Mouse (Mus musculus): ENCODE results near the gene Hspb2.
A peak's percentile ranks its signal among the peaks of the same experiment; 100 is the strongest.

Gene Hspb2

DNA sequence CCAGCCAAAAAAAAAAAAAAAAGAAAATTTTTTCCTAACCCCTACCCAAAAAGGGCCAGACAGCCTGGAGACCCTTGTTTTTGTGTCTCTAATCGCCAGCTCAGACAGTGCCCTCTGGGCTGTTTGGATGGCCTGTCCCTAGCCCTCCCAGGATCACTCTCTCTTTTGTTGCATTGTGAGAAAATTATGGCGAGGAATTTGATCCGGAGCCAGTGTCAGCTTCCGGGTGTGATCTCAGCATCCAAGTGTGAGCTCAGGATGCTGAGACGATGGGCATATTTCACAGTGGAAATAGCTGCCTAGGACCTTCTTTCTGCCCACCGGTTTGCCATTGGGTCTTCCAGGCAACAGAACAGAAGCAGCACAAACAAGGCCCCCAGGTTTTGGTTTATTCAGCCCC is 1.4 kb downstream of the Hspb2 start:
- no peak for DNase-seq (ENCODE audit: low read depth, low spot score)

DNA sequence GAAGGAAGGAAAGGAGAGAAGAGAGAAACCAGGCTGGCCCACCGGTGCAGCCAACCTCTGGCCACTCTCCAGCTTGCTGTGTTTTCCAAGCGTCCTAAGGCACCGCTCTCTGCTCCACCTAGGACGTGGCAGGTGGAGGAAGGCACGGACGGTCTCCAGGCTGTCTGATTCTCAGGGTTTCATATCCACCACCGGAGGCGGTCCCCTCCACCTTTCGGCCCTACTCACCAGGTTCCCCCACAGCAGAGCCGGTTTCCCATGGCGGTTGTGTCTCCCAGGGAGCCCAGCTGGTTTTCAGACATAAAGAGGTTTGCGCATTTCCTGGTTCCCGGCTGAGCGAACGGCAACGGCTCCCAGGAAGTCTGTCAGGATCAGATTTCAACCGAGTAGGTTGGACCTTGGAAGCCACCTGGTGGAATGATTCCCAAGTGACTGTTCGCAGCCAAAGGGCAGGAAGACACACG is 5.9 kb downstream of the Hspb2 start, which contains the start of gene 2310030G06Rik:
Gene 2310030G06Rik, minus strand, starts transcription at position 323 of the 464 bp plus-strand sequence.
- no peak for DNase-seq (ENCODE audit: low read depth, low spot score)

DNA sequence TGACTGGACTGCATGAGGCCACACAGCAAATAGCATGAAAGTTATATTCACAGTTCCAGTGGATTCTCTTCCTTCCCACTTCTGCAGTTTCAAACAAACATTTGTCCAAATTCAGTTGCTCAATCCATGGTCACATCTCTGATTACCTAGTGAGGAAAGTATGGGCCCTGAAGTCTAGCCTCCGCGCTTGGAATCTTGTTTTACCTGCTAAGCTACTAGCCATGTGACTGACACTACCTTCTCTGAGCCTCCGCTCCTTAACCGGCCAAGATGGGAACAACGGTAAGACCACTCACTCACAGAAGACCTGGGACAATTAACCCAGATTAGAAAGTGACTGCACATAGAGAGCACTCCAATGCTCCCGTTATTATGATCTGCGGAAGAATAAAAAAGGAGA is 6.3 kb downstream of the Hspb2 start:
- no peak for DNase-seq (ENCODE audit: low read depth, low spot score)

DNA sequence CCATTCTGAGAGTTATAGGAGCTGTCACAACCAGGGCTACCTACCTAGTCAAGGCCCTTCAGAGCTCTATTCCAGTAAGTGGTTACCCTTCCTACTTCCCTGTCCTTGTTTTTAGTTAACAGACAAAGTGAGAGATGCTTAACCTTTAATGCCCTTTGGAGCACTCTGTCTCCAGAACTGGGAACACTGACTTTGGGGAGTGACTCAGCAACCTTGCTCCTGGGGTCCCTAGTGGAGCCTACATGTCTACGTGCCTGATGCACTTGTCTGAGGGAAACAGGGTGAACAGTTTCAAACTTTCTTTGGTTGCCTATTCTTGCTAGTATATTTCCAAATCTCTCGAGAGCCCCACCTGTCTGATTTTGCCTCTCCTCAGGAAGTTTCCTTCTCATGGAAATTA is 9.4 kb downstream of the Hspb2 start:
- DNase-seq (ENCODE audit: low read depth, low spot score) = no peak

DNA sequence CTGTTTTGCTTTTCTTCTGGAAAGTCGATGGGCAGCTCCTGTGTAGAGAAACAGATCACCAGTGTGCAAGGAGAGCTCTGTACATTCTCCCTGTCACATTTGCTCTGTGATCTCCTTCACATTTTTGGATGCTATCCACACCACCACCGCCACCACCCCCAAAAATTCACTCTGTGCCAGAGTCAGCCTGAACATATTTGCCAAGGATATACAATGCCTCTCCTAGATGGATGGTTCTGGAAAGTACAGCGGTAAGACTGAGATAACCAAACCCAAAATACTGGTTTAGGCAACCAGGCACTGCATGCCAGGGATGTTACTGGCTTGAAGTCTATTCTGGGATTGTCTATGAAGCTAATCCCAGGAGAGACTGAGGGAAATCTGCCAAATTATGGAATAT is 9.9 kb downstream of the Hspb2 start:
- DNase-seq (ENCODE audit: low read depth, low spot score) = no peak

DNA sequence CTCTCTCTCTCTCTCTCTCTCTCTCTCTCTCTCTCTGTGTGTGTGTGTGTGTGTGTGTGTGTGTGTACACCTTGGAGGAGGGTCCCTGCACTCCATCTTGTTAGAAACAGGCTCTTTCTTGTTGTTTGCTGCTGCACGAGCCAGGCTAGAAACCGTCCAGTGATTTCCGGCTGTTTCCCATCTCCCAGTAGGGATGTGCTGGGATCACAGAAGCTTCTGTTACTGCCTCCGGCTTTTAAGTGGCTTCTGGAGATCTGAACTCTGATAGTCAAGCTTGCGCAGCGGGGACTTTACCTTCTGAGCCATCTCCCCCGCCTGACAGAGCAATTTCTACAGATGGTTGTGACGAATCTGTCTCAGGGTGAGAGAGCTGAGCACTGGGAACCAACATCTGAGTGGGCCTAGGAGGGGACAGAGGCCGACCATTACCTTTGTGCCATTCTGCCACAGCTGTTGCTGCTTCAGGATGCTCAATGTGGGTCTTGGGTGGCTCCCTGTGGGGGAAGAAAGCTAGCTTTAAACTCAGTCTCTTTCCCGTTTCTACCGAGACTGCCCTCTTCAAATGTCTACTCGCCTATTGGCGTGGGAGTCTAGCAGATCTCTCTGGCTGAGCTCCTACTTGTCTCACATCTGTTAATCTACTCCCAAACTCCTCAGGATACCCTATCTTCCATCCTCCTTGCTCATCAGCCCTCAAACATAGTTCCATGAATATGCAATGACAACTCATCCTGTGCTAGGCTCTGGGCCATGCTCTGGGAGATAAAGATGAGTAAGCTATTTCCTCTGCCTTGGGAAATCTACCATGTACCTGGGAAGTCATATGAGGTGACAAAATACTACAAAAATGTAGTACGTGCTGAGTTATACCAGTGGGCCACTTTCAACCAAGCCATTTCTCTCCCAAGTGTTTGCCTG is 11.0 kb downstream of the Hspb2 start:
- DNase-seq (ENCODE audit: low read depth, low spot score) = no peak

DNA sequence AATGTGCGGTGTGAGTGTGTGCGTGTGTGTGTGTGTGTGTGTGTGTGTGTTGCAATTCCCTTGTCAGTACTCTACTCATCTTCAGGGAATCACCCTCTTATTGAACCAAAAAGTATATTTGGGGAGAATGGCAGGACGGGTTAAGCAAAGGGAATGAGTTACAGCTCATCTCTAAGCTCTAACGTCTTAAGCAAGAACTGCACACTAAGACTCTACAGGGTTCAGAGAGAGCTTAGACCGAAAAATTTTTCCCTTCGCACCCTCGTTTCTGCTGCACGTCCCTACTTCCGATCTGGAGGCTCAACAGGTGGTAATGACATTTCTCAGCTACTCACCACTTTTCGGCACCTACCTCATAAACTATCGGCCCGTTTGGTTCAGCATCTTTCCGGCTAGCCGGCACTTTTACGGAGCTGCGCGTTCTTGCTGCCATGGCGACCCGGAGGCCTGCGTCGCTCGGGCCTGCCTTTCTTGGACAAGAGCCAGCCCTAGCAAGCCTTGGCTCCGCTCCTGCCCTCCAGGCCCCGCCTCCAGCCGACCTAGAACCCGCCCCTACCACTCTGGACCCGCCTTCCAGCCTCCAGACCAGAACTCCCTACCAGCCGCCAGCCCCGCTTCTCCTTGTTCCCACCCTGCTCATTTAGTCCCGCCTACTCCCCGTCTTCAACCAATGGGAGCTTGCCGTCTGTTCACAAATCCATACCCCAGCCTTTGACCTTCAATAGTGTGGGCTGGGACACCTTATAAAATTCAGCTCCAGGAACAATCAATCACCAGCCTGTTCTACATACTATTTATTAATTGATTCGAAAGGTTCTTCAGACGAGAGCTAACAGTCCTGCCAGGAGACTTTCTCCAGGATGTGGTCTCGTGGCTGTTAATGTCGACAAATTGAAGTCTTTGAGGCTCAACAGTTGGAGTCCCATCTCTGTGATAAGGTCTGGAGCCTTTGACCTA is 13.0 kb downstream of the Hspb2 start, which contains the start of gene Dixdc1:
Gene Dixdc1, minus strand, starts transcription at position 604 of the 957 bp plus-strand sequence.
- DNase-seq (ENCODE audit: low read depth, low spot score) = peak; percentile 91

DNA sequence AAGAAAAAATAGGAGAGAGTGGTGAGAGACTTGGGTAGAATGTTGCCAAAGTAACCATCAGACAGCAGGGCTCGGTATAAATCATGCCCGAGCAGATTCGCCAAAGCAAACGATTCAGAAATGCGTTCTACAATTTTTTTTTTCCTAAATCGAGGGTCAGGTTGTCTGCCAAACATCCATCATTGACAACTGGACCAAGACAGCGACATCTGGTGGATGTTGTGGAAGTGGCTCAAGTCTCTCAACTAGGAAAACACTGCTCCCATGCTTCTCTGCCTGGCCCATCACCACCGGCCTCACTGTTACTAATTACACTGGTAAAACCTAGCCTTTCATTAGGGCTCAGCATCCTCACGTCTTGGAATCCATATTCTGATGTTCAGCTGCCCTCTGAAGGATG is 17.2 kb downstream of the Hspb2 start:
- peak; percentile 66 for DNase-seq (ENCODE audit: low read depth, low spot score)

DNA sequence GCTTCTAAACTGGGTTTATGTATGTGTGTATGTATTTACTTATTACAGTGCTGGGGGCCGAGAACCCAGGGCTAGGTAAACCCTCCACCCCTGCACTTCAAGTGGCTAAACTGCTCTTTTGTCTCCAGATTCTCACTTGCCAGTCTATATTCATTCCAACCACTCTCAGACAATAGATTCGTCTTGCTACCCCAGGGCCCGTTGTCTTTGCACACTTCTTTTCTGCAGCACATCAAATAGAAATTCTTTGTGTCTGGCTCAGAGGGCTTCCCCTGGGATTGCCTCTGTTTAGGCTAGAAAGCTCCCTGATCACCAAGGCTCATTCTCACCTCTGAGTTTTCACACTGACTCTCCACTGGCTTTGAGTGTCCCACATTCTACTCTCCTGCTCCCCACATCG is 19.6 kb downstream of the Hspb2 start:
- no peak for DNase-seq (ENCODE audit: low read depth, low spot score)

DNA sequence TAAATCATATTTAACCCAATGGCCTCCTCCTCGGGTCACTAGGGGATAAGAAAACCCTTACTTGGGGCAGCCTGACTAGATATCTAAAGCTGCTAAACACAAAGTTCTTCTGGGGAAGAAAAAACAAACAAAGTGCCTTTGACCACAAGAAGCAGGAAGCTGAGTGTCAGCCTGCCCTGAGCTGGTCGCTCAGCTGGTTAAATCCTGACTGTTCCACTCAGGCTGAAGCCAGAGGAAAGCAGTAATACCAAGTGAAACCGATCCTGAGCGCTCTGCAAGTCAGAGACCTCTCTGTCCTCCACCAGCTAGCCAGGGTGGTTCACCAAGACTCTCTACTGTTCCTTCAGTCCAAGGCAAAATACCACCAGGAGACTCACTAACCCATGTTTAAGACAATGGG is 22.6 kb downstream of the Hspb2 start:
- no peak for DNase-seq (ENCODE audit: low read depth, low spot score)

DNA sequence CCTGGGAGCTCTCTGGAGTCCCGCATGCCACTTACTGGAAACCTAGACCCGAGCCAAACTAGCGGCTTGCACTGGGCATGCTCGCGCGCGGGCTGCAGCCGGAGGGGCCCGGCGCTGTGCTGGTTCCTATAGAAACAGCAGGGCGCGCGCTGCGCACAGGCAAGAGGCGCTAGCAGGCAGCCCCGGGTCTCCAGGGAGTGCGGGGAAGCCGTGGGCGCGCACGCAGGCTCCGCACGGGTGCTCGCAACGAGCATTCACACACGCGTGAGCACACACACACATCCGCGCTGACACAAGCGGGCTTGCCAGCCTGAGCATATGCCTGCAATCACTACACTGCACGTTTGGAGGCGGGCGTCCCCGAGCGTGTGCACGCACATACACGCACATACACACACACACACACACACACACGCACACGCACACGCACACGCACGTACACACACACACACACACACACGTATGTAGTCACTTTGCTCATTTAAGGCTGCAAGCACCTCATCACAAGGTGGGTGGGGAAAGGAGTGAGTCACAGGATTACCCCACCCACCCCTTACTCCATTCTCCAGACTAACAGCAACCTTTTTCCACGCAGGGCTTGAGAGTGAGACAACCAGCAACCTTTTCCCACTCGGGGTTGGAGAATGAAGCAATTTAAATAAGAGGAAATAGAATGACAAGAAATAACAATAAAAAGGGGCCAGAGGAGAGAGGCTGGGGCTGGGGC is 24.1 kb downstream of the Hspb2 start:
- DNase-seq (ENCODE audit: low read depth, low spot score) = peak; percentile 47

DNA sequence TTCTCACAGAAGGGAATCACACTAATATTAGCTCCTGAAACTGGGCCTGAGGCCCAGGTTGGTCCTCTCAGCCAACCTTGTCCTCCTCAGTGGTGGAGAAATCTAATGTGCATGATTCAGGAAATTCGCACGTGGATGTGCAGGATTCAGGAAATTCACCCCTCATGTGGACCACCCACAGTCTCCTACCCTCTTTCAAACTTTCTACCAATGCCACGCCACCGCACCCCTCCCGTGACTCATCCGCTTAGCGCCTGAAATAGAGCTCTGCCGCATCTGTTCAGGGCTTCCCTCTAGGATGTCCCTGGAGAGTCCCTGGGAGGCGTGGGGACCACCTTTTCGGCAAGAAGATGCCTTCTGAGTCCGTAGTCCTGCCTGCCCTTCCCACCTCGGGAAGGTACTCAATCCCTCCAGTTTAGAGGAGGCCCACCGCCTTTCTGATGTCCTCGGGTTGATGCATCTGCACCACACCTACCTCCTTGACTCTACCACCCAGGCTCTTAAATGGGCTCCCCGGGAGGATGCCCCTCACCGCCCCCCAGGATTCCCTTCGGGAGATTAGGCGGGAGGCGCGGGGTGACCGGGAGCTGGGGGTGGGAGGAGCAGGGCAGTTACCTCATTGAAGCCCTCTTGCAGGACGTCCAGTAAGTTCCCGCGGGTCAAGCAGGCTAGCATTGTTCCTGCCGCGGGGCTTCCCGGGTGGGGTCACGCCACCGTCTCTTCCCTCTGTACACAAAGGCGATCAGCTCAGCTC is 24.8 kb downstream of the Hspb2 start:
- no peak for DNase-seq (ENCODE audit: low read depth, low spot score)

DNA sequence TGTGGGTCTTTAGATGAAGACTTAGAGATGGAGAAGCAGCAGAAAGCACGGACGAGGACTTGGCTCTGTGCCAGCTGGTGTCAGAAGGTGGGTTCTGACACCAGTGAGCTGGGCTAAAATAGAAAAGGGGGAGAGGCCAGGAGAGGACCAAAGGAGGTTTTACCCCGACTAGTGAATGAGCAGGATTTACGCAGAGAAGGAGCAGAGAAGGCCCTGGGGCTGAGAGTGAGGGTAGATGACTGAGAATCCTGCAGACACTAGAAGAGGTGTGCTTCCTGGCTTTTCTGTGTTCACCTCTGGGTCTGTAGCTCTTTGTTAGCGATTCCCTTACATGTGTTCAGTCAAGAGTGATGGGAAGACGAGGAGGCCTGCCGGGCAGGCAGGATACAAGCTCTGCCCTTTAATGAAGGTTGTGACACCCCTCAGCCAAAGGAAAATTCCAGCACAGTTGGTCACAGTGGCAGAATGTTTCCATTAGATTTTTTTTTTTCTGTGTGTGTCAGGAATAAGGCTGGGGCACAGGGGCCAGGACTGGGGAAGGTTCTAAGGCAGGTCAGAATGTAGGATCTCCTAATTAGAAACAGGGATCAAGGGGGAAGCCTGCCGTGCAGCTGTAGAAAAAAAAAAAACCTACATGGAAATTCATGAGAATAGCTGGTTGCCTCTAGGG is 26.1 kb downstream of the Hspb2 start:
- no peak for DNase-seq (ENCODE audit: low read depth, low spot score)

DNA sequence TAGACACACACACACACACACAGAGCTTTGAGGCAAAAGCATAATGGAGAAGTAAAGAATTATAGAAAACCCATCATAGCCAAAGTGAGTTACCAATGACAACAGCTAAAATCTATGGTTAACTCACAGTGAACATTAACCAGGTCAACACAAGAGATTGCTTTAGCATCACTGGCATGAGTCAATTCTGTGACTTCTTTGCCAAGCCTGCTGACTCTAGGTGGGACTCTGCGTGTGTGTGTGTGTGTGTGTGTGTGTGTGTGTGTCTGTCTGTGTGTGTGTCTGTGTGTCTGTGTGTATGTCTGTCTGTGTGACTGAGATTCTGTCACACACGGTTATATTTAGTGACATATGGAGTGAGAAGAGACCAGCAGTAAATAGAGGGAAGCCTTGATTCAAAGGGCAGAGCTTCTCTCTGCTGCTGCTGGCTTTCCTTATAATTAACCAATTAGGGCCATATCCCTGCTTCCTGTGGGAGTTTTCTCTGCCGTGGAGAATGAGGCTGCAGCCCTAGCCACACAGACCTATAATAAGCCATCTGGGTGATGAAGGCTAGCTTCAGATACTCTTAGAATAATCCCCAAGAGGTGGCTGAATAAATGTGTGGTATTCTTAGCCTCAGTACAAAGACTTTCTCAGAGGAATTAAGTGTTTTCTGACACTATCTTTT is 27.4 kb downstream of the Hspb2 start:
- no peak for DNase-seq (ENCODE audit: low read depth, low spot score)

DNA sequence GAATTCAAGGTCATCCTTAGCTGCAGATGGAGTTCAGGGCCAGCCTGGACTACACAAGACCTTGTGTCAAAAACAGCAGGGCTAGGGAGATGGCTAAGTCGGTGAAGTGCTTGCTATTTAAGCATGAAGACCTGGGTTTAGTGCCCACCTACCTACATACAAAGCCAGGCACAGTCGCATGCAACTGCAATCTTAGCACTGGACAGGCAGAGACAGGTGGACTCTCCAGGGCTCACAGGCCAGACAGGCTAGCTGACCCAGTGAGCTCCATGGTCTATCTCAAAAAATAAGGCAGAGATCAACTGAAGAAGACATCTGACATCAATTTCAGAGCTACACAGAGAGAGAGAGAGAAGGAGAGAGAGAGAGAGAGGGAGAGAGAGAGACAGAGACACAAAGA is 28.0 kb downstream of the Hspb2 start:
- DNase-seq (ENCODE audit: low read depth, low spot score) = no peak

DNA sequence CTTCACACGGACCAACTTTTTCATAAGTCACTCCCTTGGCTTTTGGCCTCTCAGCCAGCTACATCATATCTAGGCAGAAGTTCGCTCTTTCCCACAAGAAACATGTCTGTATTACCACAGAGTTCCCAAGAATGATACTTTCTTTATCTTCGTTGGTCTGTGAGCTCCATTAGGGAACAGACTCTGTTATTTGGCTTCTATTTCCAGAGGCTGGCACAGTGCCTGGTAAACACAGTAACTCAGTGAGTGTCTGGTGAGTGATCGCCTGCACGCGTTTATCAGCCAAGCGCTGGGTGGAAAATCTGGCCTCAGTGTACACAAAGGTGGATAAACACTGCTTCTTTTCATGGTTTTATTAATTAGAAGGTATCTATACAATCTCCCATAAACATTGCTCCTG is 28.7 kb downstream of the Hspb2 start:
- no peak for DNase-seq (ENCODE audit: low read depth, low spot score)

DNA sequence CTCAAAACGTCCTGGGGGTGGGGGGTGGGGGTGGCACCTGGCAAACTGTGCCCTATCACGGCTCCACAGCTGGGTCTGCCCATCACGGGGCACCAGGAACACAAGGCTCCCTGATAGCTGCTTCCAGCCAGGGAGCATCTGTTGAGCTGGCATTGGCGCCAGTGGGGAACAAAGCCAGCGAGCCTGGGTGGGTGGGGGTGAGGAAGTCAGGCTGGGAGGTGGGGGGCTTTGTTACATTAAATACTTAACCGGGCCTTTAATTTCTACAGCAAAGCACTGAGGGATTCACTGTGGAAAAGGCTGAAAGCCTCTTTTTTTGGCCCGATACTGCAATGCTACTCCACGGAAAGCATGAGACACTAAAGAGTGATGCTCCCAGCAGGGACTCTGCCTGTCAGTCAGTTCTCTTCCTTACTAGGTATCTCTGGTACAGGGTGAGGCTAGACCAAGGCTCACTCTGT is 29.7 kb downstream of the Hspb2 start:
- DNase-seq (ENCODE audit: low read depth, low spot score) = no peak

DNA sequence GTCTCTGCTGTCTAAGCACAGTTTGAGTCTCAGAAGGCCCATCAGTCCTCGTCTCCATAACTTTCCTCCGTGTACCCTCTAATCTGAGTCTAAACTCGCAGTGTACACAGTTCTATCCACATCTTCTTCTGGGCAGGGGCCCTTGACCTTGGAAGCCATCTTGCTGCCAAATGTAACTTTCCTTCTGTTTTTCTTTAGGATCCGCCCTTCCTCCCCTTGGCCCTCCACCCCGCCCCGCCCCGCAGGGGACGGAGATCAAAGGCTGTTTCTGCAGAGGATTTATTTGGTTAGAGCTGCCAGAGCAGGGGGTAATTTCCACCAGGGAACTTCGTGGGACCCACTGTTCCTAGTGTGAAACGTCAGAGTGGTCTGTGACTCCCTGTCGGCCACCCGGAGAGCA is 31.1 kb downstream of the Hspb2 start:
- DNase-seq (ENCODE audit: low read depth, low spot score) = no peak

DNA sequence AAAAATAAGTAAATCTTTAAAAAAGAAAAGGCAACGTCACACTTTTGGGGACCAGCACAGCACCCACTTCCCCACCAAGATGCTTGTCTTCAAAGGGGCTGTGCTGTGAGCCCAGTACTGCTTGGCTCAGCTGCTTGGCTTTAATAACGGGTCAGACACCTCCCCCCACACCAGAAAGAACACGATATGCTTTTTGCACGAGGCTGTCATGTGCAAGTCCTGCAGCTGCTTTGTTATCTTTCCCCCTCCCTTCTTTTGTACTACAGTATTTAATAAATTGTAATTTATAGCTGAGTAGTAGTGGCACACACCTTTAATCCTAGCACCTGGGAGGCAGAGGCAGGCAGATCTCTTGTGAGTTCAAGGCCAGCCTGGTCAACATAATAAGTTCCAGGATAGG is 33.3 kb downstream of the Hspb2 start:
- no peak for DNase-seq (ENCODE audit: low read depth, low spot score)

DNA sequence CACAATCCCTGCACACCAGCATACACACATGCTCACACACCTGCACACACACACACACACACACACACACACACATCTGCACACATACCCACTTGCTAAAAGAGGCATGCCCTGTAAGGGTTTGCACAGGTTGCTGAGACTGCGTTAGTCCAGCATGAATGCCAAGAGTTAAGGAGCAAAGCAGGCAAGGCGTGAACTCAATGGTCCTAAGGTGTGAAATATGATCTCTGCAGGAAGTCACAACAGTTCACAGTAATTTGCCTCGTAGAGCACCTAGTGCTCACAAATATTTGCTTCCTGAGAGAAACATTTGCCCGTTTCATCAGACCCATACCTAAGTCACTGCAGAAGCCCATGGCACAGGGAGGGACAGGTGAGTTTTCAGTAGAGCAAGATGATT is 38.0 kb downstream of the Hspb2 start:
- DNase-seq (ENCODE audit: low read depth, low spot score) = no peak
